Mouse (Mus musculus) ES-E14 (cell line): Measurements from ENCODE around the gene Prdm10.

Experiments
- CHD2 ChIP-seq: IDR thresholded peaks from 2 replicates; pipeline ENCODE4 v1.6.1; 2014; ENCODE audit warnings: mild to moderate bottlenecking, low read depth, low read length, inconsistent platforms
- HCFC1 ChIP-seq: IDR thresholded peaks from 2 replicates; pipeline ENCODE4 v1.6.1; 2012; ENCODE audit warnings: low read length, inconsistent platforms, borderline replicate concordance; ENCODE audit not compliant: insufficient read depth
- MAFK ChIP-seq: IDR thresholded peaks from 2 replicates; pipeline ENCODE4 v1.6.1; 2014; ENCODE audit warnings: mild to moderate bottlenecking, low read depth, low read length, inconsistent platforms; ENCODE audit not compliant: insufficient read depth
- ZC3H11A ChIP-seq: IDR thresholded peaks from 2 replicates; pipeline ENCODE4 v1.6.1; 2012; ENCODE audit warnings: low read depth, mild to moderate bottlenecking, inconsistent platforms, low read length, borderline replicate concordance
- ZNF384 ChIP-seq: IDR thresholded peaks from 2 replicates; pipeline ENCODE4 v1.6.1; 2012; ENCODE audit warnings: low read depth, low read length, inconsistent platforms

DNA sequence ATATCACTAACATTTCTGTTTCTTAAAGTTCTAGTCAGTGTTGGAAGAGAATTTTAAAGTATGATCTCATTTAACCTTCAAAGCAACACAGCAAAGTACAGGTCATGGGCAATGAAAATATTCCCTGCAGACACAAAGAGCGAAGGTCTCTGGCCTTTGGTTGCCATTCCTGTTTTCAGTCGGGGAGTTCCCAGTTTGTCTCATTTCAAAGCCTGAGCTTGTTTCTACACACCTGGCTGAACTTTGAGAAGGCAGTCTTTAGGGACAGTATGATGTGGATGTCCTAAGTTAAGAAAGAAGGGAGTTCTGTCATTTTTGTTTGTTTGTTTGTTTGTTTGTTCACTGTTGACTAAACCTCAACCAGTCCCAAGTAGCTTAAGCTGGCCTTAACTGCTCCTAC, 1.0 kb upstream of the Prdm10 start:
- TF ChIP-seq ZC3H11A (no peak), MAFK (no peak), HCFC1 (no peak), ZNF384 (no peak), CHD2 (no peak)
